In the genomic region with DNA sequence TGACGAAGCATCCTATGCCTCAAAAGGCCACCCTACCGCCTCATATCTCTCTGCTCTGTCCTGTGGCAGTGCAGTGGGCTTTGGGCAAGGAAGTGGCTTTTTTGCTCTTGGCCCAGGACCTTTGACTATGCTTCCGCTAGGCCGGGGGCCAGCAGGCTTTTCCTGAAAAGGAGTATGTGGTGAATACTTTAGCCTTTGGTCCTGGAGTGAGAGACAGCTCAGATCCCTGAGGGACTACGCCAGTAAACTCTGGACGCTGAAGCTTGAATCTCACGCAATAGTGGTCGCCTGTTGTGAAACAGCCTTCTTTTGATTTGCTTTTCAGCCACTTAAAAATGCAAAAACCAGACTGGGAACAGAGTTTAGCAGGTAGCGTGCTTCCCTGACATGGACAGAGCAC, we compare ENCODE assay signal across 8 mouse cellular contexts. TPM values are rescaled to one million over a fixed set of nuclear protein-coding genes. Genes with fewer than 3 reads are reported as not detected.
DNase-seq lines count a peak whose midpoint lies in the region; ATAC-seq lines count a peak whose summit lies in the region.

No protein-coding gene starts in this region.

- no peak overlapping the region for H3K4me2 ChIP-seq in kidney, embryonic 14.5 days (replicated peaks; ENCODE audit: low read depth, low read length)
- no peak overlapping the region for H3K4me2 ChIP-seq in stomach, embryonic 15.5 days
- no peak overlapping the region for H3K4me2 ChIP-seq in hindbrain, embryonic 11.5 days (replicated peaks; ENCODE audit: low read depth, low read length)

- WGBS in kidney, embryonic 14.5 days: 63% methylated on average over 9 of the region's 9 CpGs
- WGBS in stomach, embryonic 15.5 days: 63% methylated on average over 9 of the region's 9 CpGs
- WGBS in hindbrain, embryonic 11.5 days: 64% methylated on average over 9 of the region's 9 CpGs

- peak; percentile 58 for DNase-seq in kidney, adult 11 months
- DNase-seq in heart, adult 9 months (ENCODE audit: low spot score in 2 of 2): peak; percentile 82 to 85
- DNase-seq in kidney, postnatal 36 days: peak; percentile 75 to 79
- no peak for DNase-seq in hindbrain, embryonic 11.5 days (ENCODE audit: low spot score)
- no peak for DNase-seq in layer of hippocampus, postnatal 25 days (ENCODE audit: extremely low spot score in 1 of 2, low spot score in 1 of 2)

- no peak for ATAC-seq in kidney, embryonic 14.5 days (ENCODE audit: low FRiP score, low TSS enrichment)
- ATAC-seq in stomach, embryonic 15.5 days (ENCODE audit: insufficient read depth, low FRiP score, low read depth): no peak
- ATAC-seq in cerebellum, adult (ENCODE audit: insufficient number of reproducible peaks, low FRiP score, low TSS enrichment): no peak
- no peak for ATAC-seq in hindbrain, embryonic 11.5 days (ENCODE audit: low FRiP score)

- no peak overlapping the region for H3K9ac ChIP-seq in kidney, embryonic 14.5 days (ENCODE audit: low read depth, low read length)
- H3K9ac ChIP-seq in stomach, embryonic 15.5 days: no peak overlapping the region
- no peak overlapping the region for H3K9ac ChIP-seq in hindbrain, embryonic 11.5 days (ENCODE audit: low read depth, low read length)

- peaks cover 5% of the 10 kb centered on the region; the same call in 1 of the 2 replicates for H3K27me3 ChIP-seq in kidney, embryonic 14.5 days (ENCODE audit: control insufficient read depth, insufficient read depth, low read length)
- H3K27me3 ChIP-seq in stomach, embryonic 15.5 days (replicated peaks): no peaks in the 10 kb centered on the region
- H3K27me3 ChIP-seq in hindbrain, embryonic 11.5 days (ENCODE audit: control insufficient read depth, insufficient read depth, low read length): peaks cover 17% of the 10 kb centered on the region

- no peaks in the 10 kb centered on the region for H3K36me3 ChIP-seq in kidney, embryonic 14.5 days (ENCODE audit: control insufficient read depth, insufficient read depth, low read length)
- H3K36me3 ChIP-seq in stomach, embryonic 15.5 days: no peaks in the 10 kb centered on the region
- H3K36me3 ChIP-seq in hindbrain, embryonic 11.5 days (ENCODE audit: control insufficient read depth, insufficient read depth, low read length): no peaks in the 10 kb centered on the region

- H3K27ac ChIP-seq in kidney, embryonic 14.5 days (ENCODE audit: low read depth, low read length): no peak overlapping the region
- H3K27ac ChIP-seq in stomach, embryonic 15.5 days: peak overlapping the region; percentile 48
- no peak overlapping the region for H3K27ac ChIP-seq in hindbrain, embryonic 11.5 days (ENCODE audit: low read depth, low read length)

- no peak overlapping the region for H3K4me3 ChIP-seq in kidney, embryonic 14.5 days (ENCODE audit: low read length)
- H3K4me3 ChIP-seq in stomach, embryonic 15.5 days (replicated peaks): no peak overlapping the region
- H3K4me3 ChIP-seq in hindbrain, embryonic 11.5 days (ENCODE audit: low read depth, low read length): no peak overlapping the region

- H3K9me3 ChIP-seq in kidney, embryonic 14.5 days (ENCODE audit: control insufficient read depth, low read length): no peaks in the 10 kb centered on the region
- H3K9me3 ChIP-seq in stomach, embryonic 15.5 days: no peaks in the 10 kb centered on the region
- H3K9me3 ChIP-seq in hindbrain, embryonic 11.5 days (ENCODE audit: control insufficient read depth, low read length): no peaks in the 10 kb centered on the region

- peaks cover 50% of the 10 kb centered on the region for H3K4me1 ChIP-seq in kidney, embryonic 14.5 days (ENCODE audit: control insufficient read depth, insufficient read depth, low read length)
- peaks cover 68% of the 10 kb centered on the region for H3K4me1 ChIP-seq in stomach, embryonic 15.5 days
- peaks cover 23% of the 10 kb centered on the region for H3K4me1 ChIP-seq in hindbrain, embryonic 11.5 days (replicated peaks; ENCODE audit: control insufficient read depth, insufficient read depth, low read length)

RNA-seq across cellular contexts. Expression of gene Socs3, which starts 34.2 kb away (rescaled TPM):
- 6.7 and 9.6 TPM in 2 replicates for polyA plus RNA-seq in kidney, embryonic 14.5 days (2014; fragmentation: Nextera tagmentation; extraction: Ambion mirVana)
- polyA plus RNA-seq in stomach, embryonic 15.5 days (2015; fragmentation: Nextera tagmentation; extraction: Ambion mirVana): 16.0 and 18.5 TPM in 2 replicates
- 3.4 and 5.6 TPM in 2 replicates for polyA plus RNA-seq in hindbrain, embryonic 11.5 days (2014; fragmentation: Nextera tagmentation; extraction: Ambion mirVana)
- total RNA-seq in layer of hippocampus, postnatal 25 days (2021): 1 to 10 TPM; 1.3 to 1.8 TPM

RNA-seq across cellular contexts. Expression of gene Pgs1, which starts 50.5 kb away (rescaled TPM):
- 30.0 and 37.5 TPM in 2 replicates for polyA plus RNA-seq in kidney, embryonic 14.5 days (2014; fragmentation: Nextera tagmentation; extraction: Ambion mirVana)
- 31.7 and 34.6 TPM in 2 replicates for polyA plus RNA-seq in stomach, embryonic 15.5 days (2015; fragmentation: Nextera tagmentation; extraction: Ambion mirVana)
- polyA plus RNA-seq in hindbrain, embryonic 11.5 days (2014; fragmentation: Nextera tagmentation; extraction: Ambion mirVana): 38.6 and 39.1 TPM in 2 replicates
- total RNA-seq in layer of hippocampus, postnatal 25 days (2021): 10 to 100 TPM; 74.2 to 75.9 TPM

Comparison
In these comparisons a context has a peak if more than half of its experiments do, and no peak if none do; other contexts are left out.
1. DNase-seq: peak in kidney, adult 11 months (single experiment), heart, adult 9 months (2 of 2) and kidney, postnatal 36 days (2 of 2); none in hindbrain, embryonic 11.5 days (single experiment) and layer of hippocampus, postnatal 25 days (0 of 2).